Mouse (Mus musculus) embryonic facial prominence, embryonic 12.5 days (tissue): ENCODE data around the gene Ltb. TPM values are rescaled to one million over a fixed set of nuclear protein-coding genes. Genes with fewer than 3 reads are reported as not detected.

ENCODE experiments used
- ATAC-seq: fragments of 200-750 bp; cut with Nextera tagmentation; 2 replicates; pipeline ENCODE4 v1.8.0; 2017; ENCODE audit not compliant: insufficient number of reproducible peaks, insufficient read depth, low FRiP score, low TSS enrichment
- H3K27ac ChIP-seq: fragments of 300-500 bp; sonication (generic); 2 replicates; pipeline ENCODE4 v1.5.1; 2016; ENCODE audit warnings: mild to moderate bottlenecking
- H3K27me3 ChIP-seq: fragments of 300-500 bp; sonication (generic); 2 replicates; pipeline ENCODE4 v1.6.1; 2016; ENCODE audit warnings: mild to moderate bottlenecking, moderate library complexity
- H3K36me3 ChIP-seq: fragments of 300-500 bp; sonication (generic); 2 replicates; pipeline ENCODE4 v1.6.1; 2016; ENCODE audit warnings: mild to moderate bottlenecking
- H3K4me1 ChIP-seq: fragments of 300-500 bp; sonication (generic); 2 replicates; pipeline ENCODE4 v1.6.1; 2016
- H3K4me2 ChIP-seq: fragments of 300-500 bp; sonication (generic); replicated peaks from 2 replicates; pipeline ENCODE4 v1.6.1; 2016; ENCODE audit warnings: mild to moderate bottlenecking, moderate library complexity
- H3K4me3 ChIP-seq: fragments of 300-500 bp; sonication (generic); 2 replicates; pipeline ENCODE4 v1.5.1; 2016; ENCODE audit warnings: mild to moderate bottlenecking
- H3K9ac ChIP-seq: fragments of 300-500 bp; sonication (generic); 2 replicates; pipeline ENCODE4 v1.6.1; 2016; ENCODE audit warnings: mild to moderate bottlenecking, moderate library complexity
- H3K9me3 ChIP-seq: fragments of 300-500 bp; sonication (generic); 2 replicates; pipeline ENCODE4 v1.6.1; 2016; ENCODE audit warnings: mild to moderate bottlenecking, moderate library complexity
- WGBS: fragments of 180-500 bp; shearing (Covaris S2); methylation state at CpG from one replicate; pipeline ENCODE4 v1.1.7; 2016; 5-methylcytosine and 5-hydroxymethylcytosine counted together
- microRNA-seq: library from miRNA; unstranded; fragments of <30 nt; microRNA quantifications from one replicate; pipeline ENCODE4, GENCODE M21; 2017
- polyA plus RNA-seq: library from polyadenylated mRNA; unstranded; fragments of >200 nt; fragmentation: Nextera tagmentation; extraction: Ambion mirVana; gene quantifications from 2 replicates; pipeline ENCODE4 v1.2.1, GENCODE M21; 2016

Ltb gene
- polyA plus RNA-seq, 1 experiment from 2014 or later, result 0.95 TPM

DNA sequence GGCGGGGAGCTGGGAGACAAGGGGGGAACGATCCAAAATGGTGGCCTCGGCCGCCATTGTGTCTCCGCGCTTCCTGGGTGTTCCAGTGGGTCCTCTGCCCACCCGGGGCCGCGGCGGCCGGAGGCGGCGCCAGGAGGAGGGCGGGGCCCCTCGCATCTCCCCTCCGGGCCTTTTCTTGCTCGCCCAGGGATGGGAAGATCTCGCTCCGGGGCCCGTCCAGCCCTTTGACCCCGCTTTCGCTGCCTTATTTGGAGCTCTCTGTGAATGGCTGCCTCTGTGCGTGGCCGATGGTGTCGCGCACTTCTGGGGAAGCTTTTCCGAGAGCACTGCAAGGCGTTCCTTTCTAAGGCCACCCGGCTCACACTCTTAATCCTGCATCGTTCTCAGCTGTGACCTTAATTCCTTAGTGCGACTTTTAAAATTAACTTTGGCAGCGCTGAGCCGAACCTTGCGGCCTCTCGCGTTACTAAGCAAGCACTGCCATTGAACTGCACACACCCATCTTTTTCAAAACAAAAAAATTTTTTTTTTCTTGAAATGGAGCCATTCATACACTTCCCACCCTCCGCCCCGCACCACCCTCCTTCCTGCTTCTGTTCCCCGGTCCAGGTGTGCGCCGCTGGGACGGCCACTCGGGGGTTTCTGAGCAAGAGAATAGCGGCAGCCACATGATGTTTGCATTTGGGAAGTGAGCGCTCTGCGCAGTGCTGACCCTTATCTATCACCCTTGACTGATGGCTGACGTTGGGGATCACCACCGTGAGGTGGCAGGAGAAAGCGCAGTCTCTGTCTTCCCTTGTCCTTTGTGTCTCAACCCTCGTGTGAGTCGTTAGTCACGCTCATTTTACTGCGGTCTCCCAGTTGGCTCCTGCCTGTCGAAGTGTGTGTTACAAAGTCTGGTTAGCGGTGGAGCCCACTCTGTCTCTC is 48.0 kb downstream of the Ltb start:
- H3K9me3 ChIP-seq, result no peaks in the 10 kb centered on the region
- H3K9ac ChIP-seq, result peak overlapping the region; percentile 100
- peaks cover 46% of the 10 kb centered on the region for H3K4me1 ChIP-seq
- H3K4me2 ChIP-seq, result peak overlapping the region; percentile 93
- H3K36me3 ChIP-seq, result peaks cover 43% of the 10 kb centered on the region
- peak overlapping the region; percentile 96 for H3K4me3 ChIP-seq
- ATAC-seq, result peak; percentile 10; the same call in 1 of the 2 replicates
- H3K27me3 ChIP-seq, result no peaks in the 10 kb centered on the region
- WGBS, result under 1% methylated on average over 55 of the region's 55 CpGs
- peak overlapping the region; percentile 99 for H3K27ac ChIP-seq

GRCm38 (mm10) chr17:35243086-35243485 is 48.8 kb downstream of the Ltb start:
- no peak for ATAC-seq
- Histone ChIP-seq H3K4me3 (peak overlapping the region; percentile 96), H3K4me1 (peaks cover 46% of the 10 kb centered on the region), H3K27ac (peak overlapping the region; percentile 99), H3K36me3 (peaks cover 51% of the 10 kb centered on the region), H3K27me3 (no peaks in the 10 kb centered on the region), H3K9me3 (no peaks in the 10 kb centered on the region), H3K4me2 (peak overlapping the region; percentile 93), H3K9ac (peak overlapping the region; percentile 100)
- WGBS, result 9% methylated on average over 16 of the region's 16 CpGs

- H3K36me3 ChIP-seq, result peaks cover 70% of the 10 kb centered on the region
- H3K9ac ChIP-seq, result peak overlapping the region; percentile 100
- H3K9me3 ChIP-seq, result no peaks in the 10 kb centered on the region
- WGBS, result 87% methylated on average over 2 of the region's 2 CpGs
- peaks cover 46% of the 10 kb centered on the region for H3K4me1 ChIP-seq
- H3K27me3 ChIP-seq, result no peaks in the 10 kb centered on the region
- ATAC-seq, result no peak
- H3K4me3 ChIP-seq, result peak overlapping the region; percentile 96
- no peak overlapping the region for H3K27ac ChIP-seq
- H3K4me2 ChIP-seq, result peak overlapping the region; percentile 93
Measured at GRCm38 (mm10) chr17:35244999-35245398, 50.8 kb downstream of the Ltb start.

Small RNA genes within 50 kb of the gene (microRNA-seq; reads per million reads assigned to microRNA genes)
- gene Mir6973a, result not detected
- gene Mir6974, result not detected
- 2.5 reads per million, percentile 10 among the genes with 10 or more reads in this experiment for gene Mir6975

Other genes starting within 250 kb of the Ltb start
- gene Hspa1b, start 235.2 kb upstream of the Ltb start, polyA plus RNA-seq, result 0.33 and 0.36 TPM in 2 replicates
- gene Gm20481, start 224.5 kb upstream of the Ltb start, polyA plus RNA-seq, result not detected in 2 replicates
- 4.2 and 4.9 TPM in 2 replicates for gene Hspa1a, start 222.3 kb upstream of the Ltb start, polyA plus RNA-seq
- 0.84 and 0.99 TPM in 2 replicates for gene Hspa1l, start 221.7 kb upstream of the Ltb start, polyA plus RNA-seq
- gene Lsm2, start 212.6 kb upstream of the Ltb start, polyA plus RNA-seq, result 212 and 230 TPM in 2 replicates
- 150 and 160 TPM in 2 replicates for gene Vars, start 193.5 kb upstream of the Ltb start, polyA plus RNA-seq
- gene Vwa7, start 177.9 kb upstream of the Ltb start, polyA plus RNA-seq, result 0.20 and 0.25 TPM in 2 replicates
- gene Sapcd1, start 166.4 kb upstream of the Ltb start, polyA plus RNA-seq, result 8.7 and 9.5 TPM in 2 replicates
- gene Msh5, start 147.7 kb upstream of the Ltb start, polyA plus RNA-seq, result 3.7 and 4.2 TPM in 2 replicates
- gene Clic1, start 144.5 kb upstream of the Ltb start, polyA plus RNA-seq, result 205 and 211 TPM in 2 replicates
- gene Ddah2, start 135.4 kb upstream of the Ltb start, polyA plus RNA-seq, result 471 and 492 TPM in 2 replicates
- not detected in 2 replicates for gene Ly6g6c, start 129.1 kb upstream of the Ltb start, polyA plus RNA-seq
- gene Mpig6b, start 128.3 kb upstream of the Ltb start, polyA plus RNA-seq, result 0.61 and 0.99 TPM in 2 replicates
- 1.1 and 1.3 TPM in 2 replicates for gene Ly6g6e, start 117.5 kb upstream of the Ltb start, polyA plus RNA-seq
- gene Ly6g6d, start 116.4 kb upstream of the Ltb start, polyA plus RNA-seq, result 0.68 TPM in 1 of 2 replicates, not detected in the other
- gene Ly6g6f, start 108.8 kb upstream of the Ltb start, polyA plus RNA-seq, result 0.27 and 0.65 TPM in 2 replicates
- gene Abhd16a, start 105.2 kb upstream of the Ltb start, polyA plus RNA-seq, result 83.3 and 86.7 TPM in 2 replicates
- gene Ly6g5c, start 86.2 kb upstream of the Ltb start, polyA plus RNA-seq, result not detected in 2 replicates
- gene Ly6g5b, start 79.0 kb upstream of the Ltb start, polyA plus RNA-seq, result 0.82 and 1.0 TPM in 2 replicates
- 22.4 and 25.5 TPM in 2 replicates for gene Gpank1, start 73.0 kb upstream of the Ltb start, polyA plus RNA-seq
- gene Csnk2b, start 72.4 kb upstream of the Ltb start, polyA plus RNA-seq, result 254 and 259 TPM in 2 replicates
- gene D17H6S53E, start 68.1 kb upstream of the Ltb start, polyA plus RNA-seq, result 9.3 and 10.7 TPM in 2 replicates
- gene Apom, start 62.4 kb upstream of the Ltb start, polyA plus RNA-seq, result 0.46 and 0.49 TPM in 2 replicates
- 73.3 and 74.0 TPM in 2 replicates for gene Bag6, start 59.3 kb upstream of the Ltb start, polyA plus RNA-seq
- gene Prrc2a, start 29.5 kb upstream of the Ltb start, polyA plus RNA-seq, result 225 and 230 TPM in 2 replicates
- gene Aif1, start 18.4 kb upstream of the Ltb start, polyA plus RNA-seq, result 7.0 and 7.3 TPM in 2 replicates
- gene Lst1, start 6.0 kb upstream of the Ltb start, polyA plus RNA-seq, result 5.9 and 7.7 TPM in 2 replicates
- gene Tnf, start 7.6 kb downstream of the Ltb start, polyA plus RNA-seq, result 0.15 and 0.25 TPM in 2 replicates
- 0.22 and 0.27 TPM in 2 replicates for gene Lta, start 10.9 kb downstream of the Ltb start, polyA plus RNA-seq
- 1.0 TPM in 1 of 2 replicates, not detected in the other for gene Gm16181, start 26.4 kb downstream of the Ltb start, polyA plus RNA-seq
- 4.5 and 5.5 TPM in 2 replicates for gene Atp6v1g2, start 39.2 kb downstream of the Ltb start, polyA plus RNA-seq
- gene Nfkbil1, start 41.4 kb downstream of the Ltb start, polyA plus RNA-seq, result 13.0 and 13.3 TPM in 2 replicates
- 572 and 587 TPM in 2 replicates for gene Ddx39b, start 47.3 kb downstream of the Ltb start, polyA plus RNA-seq
- 20.8 and 21.5 TPM in 2 replicates for gene H2-D1, start 68.3 kb downstream of the Ltb start, polyA plus RNA-seq
- gene H2-Q1, start 126.0 kb downstream of the Ltb start, polyA plus RNA-seq, result not detected in 2 replicates
- 0.38 and 0.40 TPM in 2 replicates for gene H2-Q2, start 147.8 kb downstream of the Ltb start, polyA plus RNA-seq
- 2.0 and 2.2 TPM in 2 replicates for gene H2-Q4, start 185.2 kb downstream of the Ltb start, polyA plus RNA-seq
- 0.33 and 0.98 TPM in 2 replicates for gene H2-Q6, start 230.4 kb downstream of the Ltb start, polyA plus RNA-seq
- gene H2-Q7, start 244.7 kb downstream of the Ltb start, polyA plus RNA-seq, result 4.6 and 5.9 TPM in 2 replicates